Mouse (Mus musculus) hematopoietic stem cell, adult 5-6 weeks (primary cell): ENCODE data around the gene Carmil3. TPM values are rescaled to one million over a fixed set of nuclear protein-coding genes. Genes with fewer than 3 reads are reported as not detected.

Experiments used
- ATAC-seq, 2 experiments: fragments of 125-278 bp in 1 of 2; replicated peaks in 1 of 2; 2 replicates each; pipeline ENCODE4 v1.8.0; 2016 to 2017; ENCODE audit warnings: inconsistent platforms in 2 of 2, mild to moderate bottlenecking in 2 of 2, moderate number of reproducible peaks in 2 of 2, low read depth in 1 of 2, moderate TSS enrichment in 1 of 2; ENCODE audit not compliant: low FRiP score in 2 of 2, poor library complexity in 2 of 2, severe bottlenecking in 2 of 2, insufficient read depth in 1 of 2, low TSS enrichment in 1 of 2
- total RNA-seq: library from RNA; stranded (forward); fragments of 172-1452, 232-1000 nt; gene quantifications from 2 replicates; pipeline ENCODE4 v1.2.3, GENCODE M21; 2017

Gene Carmil3
- total RNA-seq, 1 experiment from 2014 or later: 2.7 TPM

- peak in 1 of 2 experiments; percentile 44; a peak in 2 of 4 replicates for ATAC-seq
Observed at GRCm38 (mm10) chr14:55520451-55521361, 30.3 kb downstream of the Carmil3 start.

GRCm38 (mm10) chr14:55524062-55524461 is 33.6 kb downstream of the Carmil3 start:
- no peak for ATAC-seq

GRCm38 (mm10) chr14:55524785-55525184 is 34.3 kb downstream of the Carmil3 start, which contains the start of gene Nrl:
Gene Nrl, minus strand, starts transcription at chr14:55524981.
- no peak for ATAC-seq

- ATAC-seq: no peak
Observed at GRCm38 (mm10) chr14:55526674-55527073, 36.2 kb downstream of the Carmil3 start.

- no peak for ATAC-seq
Observed at GRCm38 (mm10) chr14:55527940-55528339, 37.5 kb downstream of the Carmil3 start.

GRCm38 (mm10) chr14:55536116-55536745 is 45.8 kb downstream of the Carmil3 start:
- peak; percentile 29 to 33; a peak in 2 of 4 replicates for ATAC-seq

- ATAC-seq: peak; percentile 93 to 97
Observed at GRCm38 (mm10) chr14:55540067-55540786, 49.8 kb downstream of the Carmil3 start, which contains the start of gene Pck2. Gene Pck2, plus strand, starts transcription at chr14:55540266.

- ATAC-seq: peak in 1 of 2 experiments; percentile 29; a peak in 1 of 4 replicates
Observed at GRCm38 (mm10) chr14:55540787-55541321, 50.4 kb downstream of the Carmil3 start.

GRCm38 (mm10) chr14:55542268-55542667 is 51.8 kb downstream of the Carmil3 start:
- ATAC-seq: no peak

GRCm38 (mm10) chr14:55544334-55544733 is 53.9 kb downstream of the Carmil3 start:
- no peak for ATAC-seq

- no peak for ATAC-seq
Observed at GRCm38 (mm10) chr14:55550191-55550590, 59.7 kb downstream of the Carmil3 start.

- ATAC-seq: no peak
Observed at GRCm38 (mm10) chr14:55551347-55551746, 60.9 kb downstream of the Carmil3 start.

GRCm38 (mm10) chr14:55551794-55552193 is 61.3 kb downstream of the Carmil3 start:
- no peak for ATAC-seq

GRCm38 (mm10) chr14:55554635-55555034 is 64.2 kb downstream of the Carmil3 start:
- ATAC-seq: no peak

GRCm38 (mm10) chr14:55555788-55556187 is 65.3 kb downstream of the Carmil3 start:
- ATAC-seq: no peak

GRCm38 (mm10) chr14:55557003-55557402 is 66.6 kb downstream of the Carmil3 start:
- ATAC-seq: peak; percentile 28 to 40

GRCm38 (mm10) chr14:55557587-55557986 is 67.1 kb downstream of the Carmil3 start:
- no peak for ATAC-seq
